Mouse (Mus musculus) heart, embryonic 13.5 days (tissue): Measurements from ENCODE around the gene H2-M10.1. TPM values are rescaled to one million over a fixed set of nuclear protein-coding genes. Genes with fewer than 3 reads are reported as not detected.
"Not testable (repeated sequence)": the region's sequence is repeated elsewhere in the genome, so short reads cannot be mapped to it uniquely, and the experiment has no call there.

Experiments
- ATAC-seq: fragments of 200-750 bp; cut with Nextera tagmentation; 2 replicates; pipeline ENCODE4 v1.8.0; 2017; ENCODE audit warnings: moderate TSS enrichment; ENCODE audit not compliant: insufficient number of reproducible peaks, low FRiP score, low TSS enrichment; ENCODE audit errors: extremely low read depth
- H3K27ac ChIP-seq: fragments of 300-500 bp; sonication (generic); replicated peaks from 2 replicates; pipeline ENCODE4 v1.5.1; 2015; ENCODE audit warnings: moderate library complexity, mild to moderate bottlenecking, inconsistent platforms
- H3K27me3 ChIP-seq: fragments of 300-500 bp; sonication (generic); replicated peaks from 2 replicates; pipeline ENCODE4 v1.6.1; 2015; ENCODE audit warnings: mild to moderate bottlenecking, inconsistent platforms
- H3K36me3 ChIP-seq: fragments of 300-500 bp; sonication (generic); 2 replicates; pipeline ENCODE4 v1.6.1; 2015; ENCODE audit warnings: mild to moderate bottlenecking, inconsistent platforms
- H3K4me1 ChIP-seq: fragments of 300-500 bp; sonication (generic); 2 replicates; pipeline ENCODE4 v1.6.1; 2015; ENCODE audit warnings: inconsistent platforms
- H3K4me2 ChIP-seq: fragments of 300-500 bp; sonication (generic); 2 replicates; pipeline ENCODE4 v1.6.1; 2015; ENCODE audit warnings: inconsistent platforms, mild to moderate bottlenecking, moderate library complexity
- H3K4me3 ChIP-seq: fragments of 300-500 bp; sonication (generic); 2 replicates; pipeline ENCODE4 v1.5.1; 2015; ENCODE audit warnings: moderate library complexity, mild to moderate bottlenecking, inconsistent platforms
- H3K9ac ChIP-seq: fragments of 300-500 bp; sonication (generic); 2 replicates; pipeline ENCODE4 v1.6.1; 2015; ENCODE audit warnings: inconsistent platforms, mild to moderate bottlenecking, moderate library complexity
- H3K9me3 ChIP-seq: fragments of 300-500 bp; sonication (generic); 2 replicates; pipeline ENCODE4 v1.6.1; 2016; ENCODE audit warnings: inconsistent platforms
- WGBS: fragments of 180-500 bp; shearing (Covaris S2); methylation state at CpG from one replicate; pipeline ENCODE4 v1.1.7; 2015; ENCODE audit warnings: mixed read lengths; 5-methylcytosine and 5-hydroxymethylcytosine counted together
- polyA plus RNA-seq: library from polyadenylated mRNA; unstranded; fragments of >200 nt; fragmentation: Nextera tagmentation; extraction: Ambion mirVana; gene quantifications from 2 replicates; pipeline ENCODE4 v1.2.1, GENCODE M21; 2015

The H2-M10.1 gene
- polyA plus RNA-seq: not detected in 2 replicates

DNA sequence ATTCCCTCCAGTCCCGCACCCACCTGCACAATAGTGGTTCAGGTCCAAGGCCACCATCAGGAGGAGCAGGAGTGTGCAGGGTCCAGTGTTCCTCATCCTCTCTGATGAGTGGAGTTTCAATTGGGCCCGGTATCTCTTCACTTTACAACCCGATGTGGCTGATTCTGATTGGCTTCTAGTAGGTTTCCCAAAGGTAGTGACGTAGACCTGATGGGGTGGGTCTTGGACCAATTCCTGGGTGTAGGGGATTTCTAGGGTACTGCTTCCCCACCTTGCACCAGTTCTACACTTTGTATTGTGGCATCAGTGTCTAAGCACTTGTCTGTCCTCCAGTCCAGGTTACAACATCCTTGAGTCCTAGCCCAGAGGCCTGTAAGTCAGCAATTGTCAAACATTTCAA, at the start of gene H2-M10.1:
Gene H2-M10.1, minus strand, starts transcription at position 101 of the 400 bp plus-strand sequence.
- no peaks in the 10 kb centered on the region for H3K9me3 ChIP-seq
- no peaks in the 10 kb centered on the region for H3K4me1 ChIP-seq
- H3K4me2 ChIP-seq: no peak within 1 kb of the TSS
- H3K4me3 ChIP-seq: no peak within 1 kb of the TSS
- H3K27ac ChIP-seq: no peak within 1 kb of the TSS
- no peak within 1 kb of the TSS for H3K9ac ChIP-seq
- WGBS: 77% methylated on average over 4 of the region's 4 CpGs
- H3K36me3 ChIP-seq: no peaks in the 10 kb centered on the region
- ATAC-seq: no peak
- 0 out of 2 replicates have a peak, but pooled peaks cover 3% of the 10 kb centered on the region for H3K27me3 ChIP-seq

GRCm38 (mm10) chr17:36368317-36368716, 42.4 kb upstream of the H2-M10.1 start, which contains the start of gene H2-M10.3:
Gene H2-M10.3, minus strand, starts transcription at chr17:36368417.
- not testable (repeated sequence) for H3K4me1 ChIP-seq, H3K4me2 ChIP-seq, H3K36me3 ChIP-seq, H3K9ac ChIP-seq, ATAC-seq, H3K9me3 ChIP-seq, H3K4me3 ChIP-seq, H3K27me3 ChIP-seq, H3K27ac ChIP-seq
- WGBS: 82% methylated on average over 2 of the region's 2 CpGs

DNA sequence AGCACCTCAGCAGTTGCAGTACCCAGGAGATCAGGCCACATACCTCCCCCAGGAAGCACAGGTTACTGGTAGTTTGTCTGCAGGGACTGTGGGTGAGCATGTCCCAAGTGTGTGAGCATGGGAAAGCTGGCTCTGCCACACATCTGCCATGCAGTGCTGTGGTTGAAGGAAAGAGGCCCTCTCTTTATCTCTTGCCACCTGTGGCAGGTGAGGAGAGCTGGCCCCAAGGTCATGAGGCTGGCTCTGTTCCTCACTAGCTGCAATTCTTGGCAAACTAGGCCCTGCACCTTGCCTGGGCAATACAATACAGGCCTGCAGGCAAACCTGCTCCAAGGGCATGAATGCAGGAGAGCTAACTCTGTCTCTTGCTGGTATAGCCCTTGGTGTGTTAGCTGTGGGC, 36.4 kb upstream of the H2-M10.1 start:
- not testable (repeated sequence) for H3K27ac ChIP-seq, H3K4me3 ChIP-seq, H3K4me2 ChIP-seq, H3K36me3 ChIP-seq, H3K4me1 ChIP-seq, ATAC-seq, H3K27me3 ChIP-seq, H3K9ac ChIP-seq, H3K9me3 ChIP-seq

- H3K27ac ChIP-seq, H3K4me2 ChIP-seq, H3K9ac ChIP-seq, ATAC-seq, H3K4me1 ChIP-seq, H3K36me3 ChIP-seq, H3K9me3 ChIP-seq, H3K4me3 ChIP-seq: not testable (repeated sequence)
- H3K27me3 ChIP-seq: 0 out of 2 replicates have a peak, but pooled peaks cover 18% of the 10 kb centered on the region
Observed at GRCm38 (mm10) chr17:36357512-36357911, 31.6 kb upstream of the H2-M10.1 start.

GRCm38 (mm10) chr17:36355763-36356162, 29.8 kb upstream of the H2-M10.1 start:
- 30% methylated on average over 3 of the region's 3 CpGs for WGBS
- Histone ChIP-seq H3K27ac (no peak overlapping the region), H3K9ac (no peak overlapping the region), H3K4me1 (no peaks in the 10 kb centered on the region), H3K36me3 (no peaks in the 10 kb centered on the region), H3K4me2 (no peak overlapping the region), H3K27me3 (0 out of 2 replicates have a peak, but pooled peaks cover 18% of the 10 kb centered on the region), H3K9me3 (no peaks in the 10 kb centered on the region), H3K4me3 (no peak overlapping the region)
- ATAC-seq: no peak

GRCm38 (mm10) chr17:36355343-36355742, 29.4 kb upstream of the H2-M10.1 start:
- H3K4me2 ChIP-seq, H3K27ac ChIP-seq, ATAC-seq, H3K9me3 ChIP-seq, H3K36me3 ChIP-seq, H3K4me1 ChIP-seq, H3K4me3 ChIP-seq, H3K9ac ChIP-seq: not testable (repeated sequence)
- 0 out of 2 replicates have a peak, but pooled peaks cover 18% of the 10 kb centered on the region for H3K27me3 ChIP-seq

GRCm38 (mm10) chr17:36315689-36316253, 10.2 kb downstream of the H2-M10.1 start:
- H3K9me3 ChIP-seq: no peaks in the 10 kb centered on the region
- H3K4me3 ChIP-seq: peak overlapping the region; percentile 60
- peak overlapping the region; percentile 78 for H3K9ac ChIP-seq
- peaks cover 10% of the 10 kb centered on the region for H3K27me3 ChIP-seq
- no peak for ATAC-seq
- no peaks in the 10 kb centered on the region for H3K36me3 ChIP-seq
- H3K27ac ChIP-seq: no peak overlapping the region
- 35% methylated on average over 5 of the region's 5 CpGs for WGBS
- H3K4me1 ChIP-seq: no peaks in the 10 kb centered on the region
- peak overlapping the region; percentile 82 for H3K4me2 ChIP-seq

- Histone ChIP-seq H3K4me1 (no peaks in the 10 kb centered on the region), H3K4me2 (peak overlapping the region; percentile 82), H3K9ac (peak overlapping the region; percentile 78), H3K27me3 (peaks cover 10% of the 10 kb centered on the region), H3K36me3 (no peaks in the 10 kb centered on the region), H3K4me3 (peak overlapping the region; percentile 60), H3K27ac (no peak overlapping the region), H3K9me3 (no peaks in the 10 kb centered on the region)
- 1% methylated on average over 19 of the region's 19 CpGs for WGBS
- no peak; the same call in 1 of the 2 replicates for ATAC-seq
Observed at GRCm38 (mm10) chr17:36315041-36315688, 10.8 kb downstream of the H2-M10.1 start.

GRCm38 (mm10) chr17:36314511-36314910, 11.4 kb downstream of the H2-M10.1 start:
- no peaks in the 10 kb centered on the region for H3K36me3 ChIP-seq
- no peak for ATAC-seq
- H3K4me1 ChIP-seq: no peaks in the 10 kb centered on the region
- H3K27ac ChIP-seq: no peak overlapping the region
- H3K9me3 ChIP-seq: no peaks in the 10 kb centered on the region
- peaks cover 10% of the 10 kb centered on the region for H3K27me3 ChIP-seq
- WGBS: 2% methylated on average over 9 of the region's 9 CpGs
- H3K9ac ChIP-seq: peak overlapping the region; percentile 78
- peak overlapping the region; percentile 82 for H3K4me2 ChIP-seq
- H3K4me3 ChIP-seq: peak overlapping the region; percentile 60

DNA sequence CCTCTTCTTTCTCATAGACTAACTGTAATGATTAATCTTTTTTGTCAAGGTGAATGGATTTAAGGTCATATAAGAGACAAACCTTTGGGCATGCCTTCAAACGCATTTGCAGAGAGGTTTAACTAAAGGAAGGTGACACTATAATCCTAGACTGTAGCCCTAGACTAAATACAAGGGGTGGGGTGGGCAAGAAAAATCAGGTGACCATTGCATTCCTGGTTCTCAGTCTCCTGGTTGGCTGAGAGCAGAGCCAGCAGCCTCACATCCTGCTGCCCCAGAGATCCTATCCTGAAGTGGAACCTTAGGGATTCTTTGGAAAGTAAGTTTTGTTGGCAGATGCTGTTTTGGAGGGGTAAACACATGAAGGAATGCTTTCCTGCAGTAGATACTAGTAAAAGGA, 16.7 kb downstream of the H2-M10.1 start:
- 43% methylated on average over 1 of the region's 1 CpGs for WGBS
- H3K9ac ChIP-seq: no peak overlapping the region
- no peak overlapping the region for H3K27ac ChIP-seq
- no peaks in the 10 kb centered on the region for H3K9me3 ChIP-seq
- no peak overlapping the region for H3K4me3 ChIP-seq
- H3K36me3 ChIP-seq: no peaks in the 10 kb centered on the region
- H3K4me2 ChIP-seq: no peak overlapping the region
- no peak for ATAC-seq
- H3K4me1 ChIP-seq: no peaks in the 10 kb centered on the region
- no peaks in the 10 kb centered on the region; the same call in 1 of the 2 replicates for H3K27me3 ChIP-seq

- H3K27me3 ChIP-seq, ATAC-seq, H3K27ac ChIP-seq, H3K4me1 ChIP-seq, H3K9ac ChIP-seq, H3K4me2 ChIP-seq, H3K4me3 ChIP-seq, H3K36me3 ChIP-seq, H3K9me3 ChIP-seq: not testable (repeated sequence)
- WGBS: 4% methylated on average over 3 of the region's 3 CpGs
Observed at GRCm38 (mm10) chr17:36308855-36309254, 17.1 kb downstream of the H2-M10.1 start.

DNA sequence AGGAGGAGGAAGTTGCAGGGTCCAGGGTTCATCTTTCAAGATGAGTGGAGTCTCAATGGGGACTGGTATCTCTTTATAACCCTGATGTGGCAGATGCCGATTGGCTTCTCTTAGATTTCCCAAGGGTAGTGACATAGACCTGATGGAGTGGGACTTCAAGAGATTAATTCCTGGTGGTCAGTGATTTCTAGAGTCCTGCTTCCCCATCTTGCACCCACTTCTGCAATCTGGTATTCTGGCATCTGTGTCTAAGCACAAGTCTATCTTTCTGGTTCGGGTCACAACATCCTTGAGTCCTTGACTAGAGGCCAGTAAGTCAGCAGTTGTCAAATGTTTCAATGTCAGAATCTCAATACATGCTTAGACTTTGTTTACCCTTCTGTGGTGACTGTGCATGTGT, 39.6 kb downstream of the H2-M10.1 start, which contains the start of gene H2-M10.2:
Gene H2-M10.2, minus strand, starts transcription at position 101 of the 400 bp plus-strand sequence.
- ATAC-seq: no peak
- Histone ChIP-seq H3K9ac (no peak within 1 kb of the TSS), H3K4me2 (no peak within 1 kb of the TSS), H3K4me1 (no peaks in the 10 kb centered on the region), H3K36me3 (peaks cover 18% of the 10 kb centered on the region), H3K4me3 (no peak within 1 kb of the TSS), H3K27ac (no peak within 1 kb of the TSS), H3K27me3 (no peaks in the 10 kb centered on the region), H3K9me3 (peaks cover 10% of the 10 kb centered on the region; the same call in 1 of the 2 replicates)
- WGBS: 74% methylated on average over 2 of the region's 2 CpGs
